Mouse (Mus musculus) common myeloid progenitor, adult 5-6 weeks (primary cell): ENCODE measurements around the gene Bok. TPM values are rescaled to one million over a fixed set of nuclear protein-coding genes. Genes with fewer than 3 reads are reported as not detected.
A peak's percentile ranks its signal among the peaks of the same experiment; 100 is the strongest.

Source experiments
- ATAC-seq: replicated peaks from 2 replicates; pipeline ENCODE4 v1.8.0; 2016; ENCODE audit warnings: low read depth, mild to moderate bottlenecking, moderate TSS enrichment, inconsistent platforms; ENCODE audit not compliant: poor library complexity, severe bottlenecking
- total RNA-seq: library from RNA; stranded (forward); fragments of 200-1000, 187-1606 nt; gene quantifications from 2 replicates; pipeline ENCODE4 v1.2.3, GENCODE M21; 2017

Gene Bok
- total RNA-seq, 1 experiment from 2014 or later, result 0.23 TPM

GRCm38 (mm10) chr1:93688154-93688553 is 2.7 kb downstream of the Bok start:
- ATAC-seq, result no peak

DNA sequence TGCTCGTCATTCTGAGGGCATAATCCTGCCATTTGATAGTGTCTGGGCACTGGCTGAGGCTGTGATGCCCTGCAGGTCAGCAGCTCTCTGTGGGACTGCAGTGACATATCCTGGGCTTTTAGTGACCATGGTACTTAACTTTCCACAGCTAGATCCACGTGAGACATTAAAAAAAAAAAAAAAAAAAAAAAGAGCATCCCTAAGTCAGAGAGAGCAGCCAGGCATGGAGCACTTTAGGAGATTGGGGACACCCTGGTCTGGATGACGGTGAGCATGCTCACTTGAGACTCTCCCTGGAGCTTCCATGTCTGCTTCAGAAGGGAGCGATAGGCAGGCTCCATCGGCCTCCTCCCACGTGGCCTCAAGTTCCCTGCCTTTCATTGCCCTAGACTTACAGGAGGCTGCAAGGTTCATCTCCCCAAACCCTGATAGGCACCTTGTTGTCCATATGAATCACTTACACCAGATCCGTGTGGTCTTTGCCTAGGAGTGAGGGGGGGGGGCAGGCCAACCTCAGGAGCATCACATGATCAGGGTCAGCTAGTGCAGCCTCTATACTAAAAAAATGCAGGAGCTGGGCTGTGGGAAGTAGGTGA is 4.5 kb downstream of the Bok start:
- no peak for ATAC-seq

GRCm38 (mm10) chr1:93691106-93691505 is 5.6 kb downstream of the Bok start:
- ATAC-seq, result no peak

GRCm38 (mm10) chr1:93691786-93692357 is 6.4 kb downstream of the Bok start:
- ATAC-seq, result peak; percentile 86

DNA sequence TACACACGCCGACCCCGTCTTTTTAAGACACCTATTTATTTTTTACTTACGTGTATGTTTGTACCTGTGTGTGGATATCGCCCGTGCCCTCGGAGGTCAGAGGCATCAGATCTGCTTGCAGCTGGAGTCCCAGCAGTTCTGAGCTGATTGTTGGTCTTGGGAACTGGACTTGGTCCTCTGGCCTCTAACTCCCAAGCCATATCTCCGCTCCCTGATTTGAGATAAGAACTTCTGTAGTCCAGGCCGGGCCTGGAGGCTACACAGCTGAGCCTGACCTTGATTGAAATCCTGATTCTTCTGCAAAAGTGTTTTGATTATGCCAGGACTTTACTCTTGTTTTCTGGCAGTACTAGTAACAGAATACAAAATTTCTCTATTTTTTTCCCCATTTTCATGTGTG is 7.3 kb downstream of the Bok start:
- no peak for ATAC-seq

- no peak for ATAC-seq
Observed at GRCm38 (mm10) chr1:93693502-93693901, 8.0 kb downstream of the Bok start.

DNA sequence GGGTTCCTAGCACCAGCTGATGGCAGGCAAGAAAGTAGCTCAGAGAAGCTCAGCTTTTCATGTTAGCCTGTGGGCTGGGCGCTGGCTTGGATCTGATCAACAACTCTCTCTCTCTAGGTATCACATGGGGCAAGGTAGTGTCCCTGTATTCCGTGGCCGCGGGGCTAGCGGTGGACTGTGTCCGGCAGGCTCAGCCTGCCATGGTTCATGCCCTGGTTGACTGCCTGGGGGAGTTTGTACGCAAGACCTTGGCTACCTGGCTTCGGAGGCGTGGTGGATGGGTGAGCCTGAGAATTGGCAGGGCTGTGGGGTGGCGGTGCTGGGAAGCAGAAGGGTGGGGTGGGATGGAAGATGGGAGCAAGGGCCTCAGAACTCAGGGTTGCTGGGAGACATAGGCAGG is 8.5 kb downstream of the Bok start:
- no peak for ATAC-seq

DNA sequence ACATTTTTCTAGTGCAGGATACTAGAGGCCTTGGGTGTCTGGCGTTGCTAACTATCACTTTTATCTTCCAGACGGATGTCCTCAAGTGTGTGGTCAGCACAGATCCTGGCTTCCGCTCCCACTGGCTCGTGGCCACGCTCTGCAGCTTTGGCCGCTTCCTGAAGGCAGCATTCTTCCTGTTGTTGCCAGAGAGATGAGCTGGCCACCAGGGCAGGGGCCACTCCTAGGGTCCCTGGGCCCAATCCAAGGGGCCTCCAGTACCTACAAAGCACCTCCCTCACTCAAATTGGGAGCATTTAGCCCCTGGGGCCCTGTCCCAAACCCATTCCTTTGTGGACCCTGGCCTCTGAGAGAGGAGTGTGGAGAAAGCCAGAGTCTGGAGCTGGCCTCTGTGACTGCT is 9.5 kb downstream of the Bok start:
- ATAC-seq, result no peak

GRCm38 (mm10) chr1:93697317-93697716 is 11.9 kb downstream of the Bok start:
- no peak for ATAC-seq

- ATAC-seq, result no peak
Observed at GRCm38 (mm10) chr1:93699159-93699558, 13.7 kb downstream of the Bok start.

DNA sequence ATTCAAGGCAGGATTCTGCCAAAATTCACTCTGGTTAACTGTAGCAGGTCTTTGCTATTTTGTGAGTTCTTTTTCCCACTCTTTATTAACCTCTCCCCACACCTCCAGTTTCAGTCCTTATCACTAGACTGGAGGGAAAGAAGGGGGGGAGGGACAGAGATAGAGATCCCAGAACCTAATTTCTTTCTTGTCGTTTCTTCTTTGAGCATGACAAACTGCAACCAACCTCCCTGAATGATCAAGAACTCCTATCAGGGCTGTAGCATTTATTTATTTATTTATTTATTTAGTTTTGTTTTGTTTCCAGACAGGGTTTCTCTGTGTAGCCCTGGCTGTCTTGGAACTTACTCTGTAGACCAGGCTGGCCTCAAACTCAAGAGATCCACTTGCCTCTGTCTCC is 16.6 kb downstream of the Bok start:
- no peak for ATAC-seq

DNA sequence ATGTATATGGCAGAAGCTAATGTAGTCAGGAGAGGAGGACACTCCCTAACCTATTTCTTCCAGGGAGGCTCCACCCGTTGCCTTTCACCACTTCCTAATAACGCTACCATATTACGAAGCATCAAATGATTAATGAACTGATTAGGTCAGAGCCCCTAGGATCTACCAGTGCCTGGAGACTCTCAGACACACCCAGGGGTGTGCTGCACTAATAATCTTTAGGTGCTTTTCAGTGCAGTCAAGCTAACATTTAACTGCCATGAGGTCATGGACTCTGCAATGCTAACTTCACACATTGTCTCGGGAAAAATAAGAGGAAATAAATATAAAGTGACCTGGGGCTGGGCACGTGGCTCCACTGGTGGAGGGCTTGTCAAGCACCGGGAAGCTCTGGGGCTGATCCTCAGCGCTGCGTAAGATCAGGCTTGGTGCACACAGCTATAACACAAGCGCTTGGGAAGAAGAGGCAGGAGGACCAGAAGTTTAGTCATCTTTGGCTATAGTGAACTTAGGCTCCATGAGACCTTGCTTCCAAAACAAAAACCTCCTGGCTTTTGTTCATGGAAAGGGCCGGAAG is 18.1 kb downstream of the Bok start:
- ATAC-seq, result no peak

- no peak for ATAC-seq
Observed at GRCm38 (mm10) chr1:93704341-93704740, 18.9 kb downstream of the Bok start.

GRCm38 (mm10) chr1:93705389-93705788 is 19.9 kb downstream of the Bok start:
- no peak for ATAC-seq

GRCm38 (mm10) chr1:93716166-93716565 is 30.7 kb downstream of the Bok start:
- ATAC-seq, result no peak

DNA sequence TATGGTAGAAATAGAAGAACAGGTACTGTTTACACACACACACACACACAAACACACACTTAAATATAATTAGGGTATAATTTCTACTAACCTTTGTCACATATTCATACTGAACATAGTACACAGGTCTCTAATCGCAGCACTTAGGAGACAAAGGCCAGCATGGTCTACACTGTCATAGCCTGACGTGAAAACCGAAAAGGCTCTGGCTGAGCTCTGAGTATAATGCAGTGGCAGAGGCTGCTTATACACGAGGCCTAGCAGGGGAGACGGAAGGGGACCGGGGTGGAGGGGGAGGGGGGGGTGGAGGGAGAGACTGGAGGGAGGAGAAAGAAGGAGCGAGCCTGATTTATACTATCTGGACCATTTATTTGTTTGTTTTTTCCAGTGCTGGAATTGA is 36.1 kb downstream of the Bok start:
- no peak for ATAC-seq

DNA sequence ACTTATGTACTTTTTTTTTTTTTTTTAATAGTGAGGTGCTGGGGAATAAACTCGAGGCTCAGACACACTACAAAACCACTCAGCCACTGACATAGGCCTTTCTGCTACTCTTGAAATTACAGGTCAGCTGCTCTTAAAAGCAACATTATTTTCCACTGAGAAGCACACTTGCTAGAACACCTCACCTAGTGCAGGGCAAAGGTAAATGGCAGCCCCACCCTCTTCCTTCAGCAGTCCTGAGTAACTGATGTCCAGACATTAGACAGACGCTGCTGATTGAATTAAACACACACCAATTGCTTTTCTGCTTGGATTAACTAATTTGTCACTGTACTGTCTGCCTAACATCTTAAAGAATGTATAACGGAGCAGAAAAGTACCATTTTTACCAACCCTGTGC is 39.2 kb downstream of the Bok start:
- ATAC-seq, result no peak

- no peak for ATAC-seq
Observed at GRCm38 (mm10) chr1:93725665-93726064, 40.2 kb downstream of the Bok start.

DNA sequence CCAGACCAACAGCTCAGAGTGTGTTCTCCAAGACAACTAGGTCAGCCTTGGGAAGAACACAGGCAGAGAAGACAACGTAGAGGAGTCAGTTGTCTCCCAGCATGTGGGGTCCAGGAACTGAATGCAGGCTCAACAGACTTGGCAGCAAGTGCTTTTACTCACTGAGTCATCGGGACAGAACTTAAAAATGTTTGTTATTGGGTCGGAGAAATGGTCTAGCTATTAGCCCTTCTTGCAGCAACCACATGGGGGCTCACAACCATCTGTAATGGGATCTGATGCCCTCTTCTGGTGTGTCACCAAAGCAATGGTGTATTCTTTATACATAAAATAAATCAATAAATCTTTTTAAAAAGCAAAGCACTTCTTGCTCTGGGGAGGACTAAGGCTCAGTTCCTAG is 40.7 kb downstream of the Bok start:
- no peak for ATAC-seq

GRCm38 (mm10) chr1:93726974-93727373 is 41.5 kb downstream of the Bok start:
- ATAC-seq, result peak; percentile 96

- no peak for ATAC-seq
Observed at GRCm38 (mm10) chr1:93731103-93731502, 45.6 kb downstream of the Bok start.

- ATAC-seq, result no peak
Observed at GRCm38 (mm10) chr1:93731880-93732281, 46.4 kb downstream of the Bok start.
